8 mouse cellular contexts compared by ENCODE assay signal in genomic region chr17:28345271-28345721, GRCm38 (mm10). TPM values are rescaled to one million over a fixed set of nuclear protein-coding genes. Genes with fewer than 3 reads are reported as not detected.
DNase-seq lines count a peak whose midpoint lies in the region; ATAC-seq and TF ChIP-seq lines count a peak whose summit lies in the region.
"Had no signal": no experiment of that assay in that cellular context is flagged by ENCODE, and none has a peak within 500 bp of the region (broad histone marks: within the 10 kb centered on the region; RNA-seq: fewer than 3 reads in every experiment).

No protein-coding gene starts in this region.

- H3K36me3 ChIP-seq in kidney, embryonic 14.5 days (ENCODE audit: control insufficient read depth, insufficient read depth, low read length) = no peaks in the 10 kb centered on the region
- H3K36me3 ChIP-seq in intestine, postnatal 0 days (ENCODE audit: control insufficient read depth, insufficient read depth) = 0 out of 2 replicates have a peak, but pooled peaks cover 4% of the 10 kb centered on the region

- peaks cover 72% of the 10 kb centered on the region for H3K4me1 ChIP-seq in kidney, embryonic 14.5 days (ENCODE audit: control insufficient read depth, insufficient read depth, low read length)
- peaks cover 25% of the 10 kb centered on the region for H3K4me1 ChIP-seq in intestine, postnatal 0 days (replicated peaks; ENCODE audit: control insufficient read depth, insufficient read depth, low read length)

- H3K4me2 ChIP-seq in kidney, embryonic 14.5 days (replicated peaks; ENCODE audit: low read depth, low read length) = peak overlapping the region; percentile 40
- H3K4me2 ChIP-seq in intestine, postnatal 0 days (replicated peaks; ENCODE audit: low read depth) = peak overlapping the region; percentile 54

- ATAC-seq in kidney, embryonic 14.5 days (ENCODE audit: low FRiP score, low TSS enrichment) = 0 out of 2 replicates have a peak, but pooled peaks have one; percentile 3
- ATAC-seq in intestine, postnatal 0 days = no peak

- DNase-seq in kidney, postnatal 14 days = no peak
- DNase-seq in urinary bladder, postnatal 25 days (ENCODE audit: low spot score) = peak; percentile 47
- no peak for DNase-seq in urinary bladder, adult 18-20 months (ENCODE audit: low spot score in 2 of 2)
- DNase-seq in layer of hippocampus, adult 11-12 months (ENCODE audit: low spot score) = no peak
- DNase-seq in right cerebral cortex, adult 18-20 months = no peak
- DNase-seq: cerebellum, adult 11 months had no signal

- H3K9me3 ChIP-seq in kidney, embryonic 14.5 days (ENCODE audit: control insufficient read depth, low read length) = no peaks in the 10 kb centered on the region
- no peaks in the 10 kb centered on the region for H3K9me3 ChIP-seq in intestine, postnatal 0 days (ENCODE audit: control insufficient read depth)

- H3K9ac ChIP-seq in kidney, embryonic 14.5 days (ENCODE audit: low read depth, low read length) = peak overlapping the region; percentile 45; the same call in 1 of the 2 replicates
- H3K9ac ChIP-seq in intestine, postnatal 0 days (ENCODE audit: low read depth, low read length) = 0 out of 2 replicates have a peak overlapping the region, but pooled peaks have one; percentile 11

- no peaks in the 10 kb centered on the region for H3K27me3 ChIP-seq in kidney, embryonic 14.5 days (ENCODE audit: control insufficient read depth, insufficient read depth, low read length)
- H3K27me3 ChIP-seq in intestine, postnatal 0 days (replicated peaks; ENCODE audit: control insufficient read depth, insufficient read depth, low read length) = no peaks in the 10 kb centered on the region

- H3K4me3 ChIP-seq in kidney, embryonic 14.5 days (ENCODE audit: low read length) = peak overlapping the region; percentile 9; the same call in 1 of the 2 replicates
- H3K4me3 ChIP-seq in intestine, postnatal 0 days (ENCODE audit: low read depth, low read length) = no peak overlapping the region

- no peak for TF ChIP-seq CTCF in intestine, postnatal 0 days (IDR thresholded peaks at IDR 0.05; ENCODE audit: low read depth)

- peak overlapping the region; percentile 92 for H3K27ac ChIP-seq in kidney, embryonic 14.5 days (ENCODE audit: low read depth, low read length)
- H3K27ac ChIP-seq in intestine, postnatal 0 days (ENCODE audit: low read depth, low read length) = peak overlapping the region; percentile 73

- WGBS in kidney, embryonic 14.5 days = 16% methylated on average over 8 of the region's 8 CpGs
- WGBS in intestine, postnatal 0 days = 14% methylated on average over 8 of the region's 8 CpGs

RNA-seq across cellular contexts. Expression of gene Tead3, which starts 5.3 kb away (rescaled TPM):
- 8.7 and 10.9 TPM in 2 replicates for polyA plus RNA-seq in kidney, embryonic 14.5 days (2014; fragmentation: Nextera tagmentation; extraction: Ambion mirVana)
- 5.8 and 6.2 TPM in 2 replicates for polyA plus RNA-seq in intestine, postnatal 0 days (2015; fragmentation: Nextera tagmentation; extraction: Ambion mirVana)

RNA-seq across cellular contexts. Expression of gene Rpl10a, which starts 17.0 kb away (rescaled TPM):
- polyA plus RNA-seq in kidney, embryonic 14.5 days (2014; fragmentation: Nextera tagmentation; extraction: Ambion mirVana) = 911 and 1,064 TPM in 2 replicates
- 383 and 417 TPM in 2 replicates for polyA plus RNA-seq in intestine, postnatal 0 days (2015; fragmentation: Nextera tagmentation; extraction: Ambion mirVana)

RNA-seq across cellular contexts. Expression of gene Tulp1, which starts 19.7 kb away (rescaled TPM):
- 5.1 and 5.6 TPM in 2 replicates for polyA plus RNA-seq in kidney, embryonic 14.5 days (2014; fragmentation: Nextera tagmentation; extraction: Ambion mirVana)
- 1.2 and 1.4 TPM in 2 replicates for polyA plus RNA-seq in intestine, postnatal 0 days (2015; fragmentation: Nextera tagmentation; extraction: Ambion mirVana)

RNA-seq across cellular contexts. Expression of gene Fance, which starts 32.0 kb away (rescaled TPM):
- polyA plus RNA-seq in kidney, embryonic 14.5 days (2014; fragmentation: Nextera tagmentation; extraction: Ambion mirVana) = 24.1 and 31.9 TPM in 2 replicates
- polyA plus RNA-seq in intestine, postnatal 0 days (2015; fragmentation: Nextera tagmentation; extraction: Ambion mirVana) = 10.3 and 11.0 TPM in 2 replicates
